Mouse (Mus musculus): ENCODE data around the gene Cd248. TPM values are rescaled to one million over a fixed set of nuclear protein-coding genes. Genes with fewer than 3 reads are reported as not detected.
A peak's percentile ranks its signal among the peaks of the same experiment; 100 is the strongest.

Gene Cd248
- polyA plus RNA-seq, 1 experiment from 2014 or later = 41.1 TPM

GRCm38 (mm10) chr19:5068570-5069234 lies 824 bp downstream of the Cd248 start:
- H3K27me3 ChIP-seq (ENCODE audit: control insufficient read depth, insufficient read depth, low read length) = 0 out of 2 replicates have a peak, but pooled peaks cover 2% of the 10 kb centered on the region
- peaks cover 47% of the 10 kb centered on the region for H3K4me1 ChIP-seq (ENCODE audit: control insufficient read depth, insufficient read depth, low read length)
- peak overlapping the region; percentile 77 for H3K9ac ChIP-seq (ENCODE audit: low read length)
- no peak overlapping the region; the same call in 1 of the 2 replicates for H3K27ac ChIP-seq (replicated peaks; ENCODE audit: low read depth, low read length)
- H3K9me3 ChIP-seq (ENCODE audit: control insufficient read depth, low read length) = no peaks in the 10 kb centered on the region
- 38% methylated on average over 21 of the region's 21 CpGs for whole genome bisulfite sequencing
- ATAC-seq (ENCODE audit: insufficient number of reproducible peaks, low FRiP score, low TSS enrichment, low read depth) = no peak
- no peak for DNase-seq (ENCODE audit: low spot score)
- H3K4me3 ChIP-seq (ENCODE audit: low read depth, low read length) = peak overlapping the region; percentile 57
- peak overlapping the region; percentile 99 for H3K4me2 ChIP-seq (ENCODE audit: low read depth, severe bottlenecking)
- H3K36me3 ChIP-seq (ENCODE audit: control insufficient read depth, insufficient read depth, low read length) = no peaks in the 10 kb centered on the region; the same call in 1 of the 2 replicates

DNA sequence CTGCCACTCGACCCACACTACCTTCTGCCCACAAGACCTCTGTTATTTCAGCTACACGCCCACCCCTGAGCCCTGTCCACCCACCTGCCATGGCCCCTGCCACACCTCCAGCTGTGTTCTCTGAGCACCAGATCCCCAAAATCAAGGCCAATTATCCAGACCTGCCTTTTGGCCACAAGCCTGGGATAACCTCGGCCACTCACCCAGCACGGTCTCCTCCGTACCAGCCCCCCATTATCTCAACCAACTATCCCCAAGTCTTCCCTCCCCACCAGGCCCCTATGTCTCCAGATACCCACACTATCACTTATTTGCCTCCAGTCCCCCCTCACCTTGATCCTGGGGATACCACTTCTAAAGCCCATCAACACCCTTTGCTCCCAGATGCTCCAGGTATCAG lies 1.6 kb downstream of the Cd248 start:
- Histone ChIP-seq H3K4me1 (ENCODE audit: control insufficient read depth, insufficient read depth, low read length) (peaks cover 47% of the 10 kb centered on the region), H3K4me2 (ENCODE audit: low read depth, severe bottlenecking) (peak overlapping the region; percentile 99), H3K36me3 (ENCODE audit: control insufficient read depth, insufficient read depth, low read length) (no peaks in the 10 kb centered on the region; the same call in 1 of the 2 replicates), H3K27me3 (ENCODE audit: control insufficient read depth, insufficient read depth, low read length) (0 out of 2 replicates have a peak, but pooled peaks cover 2% of the 10 kb centered on the region), H3K9ac (ENCODE audit: low read length) (no peak overlapping the region; the same call in 1 of the 2 replicates), H3K9me3 (ENCODE audit: control insufficient read depth, low read length) (no peaks in the 10 kb centered on the region), H3K4me3 (ENCODE audit: low read depth, low read length) (0 out of 2 replicates have a peak overlapping the region, but pooled peaks have one; percentile 0), H3K27ac (replicated peaks; ENCODE audit: low read depth, low read length) (0 out of 2 replicates have a peak overlapping the region, but pooled peaks have one; percentile 98)
- no peak for DNase-seq (ENCODE audit: low spot score)
- 73% methylated on average over 5 of the region's 5 CpGs for WGBS
- no peak for ATAC-seq (ENCODE audit: insufficient number of reproducible peaks, low FRiP score, low TSS enrichment, low read depth)

GRCm38 (mm10) chr19:5069978-5070377 lies 2.1 kb downstream of the Cd248 start:
- Histone ChIP-seq H3K27me3 (ENCODE audit: control insufficient read depth, insufficient read depth, low read length) (0 out of 2 replicates have a peak, but pooled peaks cover 2% of the 10 kb centered on the region), H3K36me3 (ENCODE audit: control insufficient read depth, insufficient read depth, low read length) (no peaks in the 10 kb centered on the region; the same call in 1 of the 2 replicates), H3K27ac (replicated peaks; ENCODE audit: low read depth, low read length) (peak overlapping the region; percentile 98), H3K9me3 (ENCODE audit: control insufficient read depth, low read length) (no peaks in the 10 kb centered on the region), H3K4me1 (ENCODE audit: control insufficient read depth, insufficient read depth, low read length) (peaks cover 44% of the 10 kb centered on the region), H3K9ac (ENCODE audit: low read length) (no peak overlapping the region), H3K4me2 (ENCODE audit: low read depth, severe bottlenecking) (peak overlapping the region; percentile 99), H3K4me3 (ENCODE audit: low read depth, low read length) (peak overlapping the region; percentile 0; the same call in 1 of the 2 replicates)
- ATAC-seq (ENCODE audit: insufficient number of reproducible peaks, low FRiP score, low TSS enrichment, low read depth) (no peak), DNase-seq (ENCODE audit: low spot score) (no peak)
- WGBS = 81% methylated on average over 7 of the region's 7 CpGs

GRCm38 (mm10) chr19:5071077-5071476 lies 3.2 kb downstream of the Cd248 start:
- H3K4me3 ChIP-seq (ENCODE audit: low read depth, low read length) = peak overlapping the region; percentile 37
- ATAC-seq (ENCODE audit: insufficient number of reproducible peaks, low FRiP score, low TSS enrichment, low read depth) (no peak), DNase-seq (ENCODE audit: low spot score) (no peak)
- peak overlapping the region; percentile 99 for H3K4me2 ChIP-seq (ENCODE audit: low read depth, severe bottlenecking)
- 0 out of 2 replicates have a peak, but pooled peaks cover 2% of the 10 kb centered on the region for H3K27me3 ChIP-seq (ENCODE audit: control insufficient read depth, insufficient read depth, low read length)
- peaks cover 44% of the 10 kb centered on the region for H3K4me1 ChIP-seq (ENCODE audit: control insufficient read depth, insufficient read depth, low read length)
- H3K27ac ChIP-seq (replicated peaks; ENCODE audit: low read depth, low read length) = peak overlapping the region; percentile 98
- H3K36me3 ChIP-seq (ENCODE audit: control insufficient read depth, insufficient read depth, low read length) = no peaks in the 10 kb centered on the region; the same call in 1 of the 2 replicates
- H3K9me3 ChIP-seq (ENCODE audit: control insufficient read depth, low read length) = no peaks in the 10 kb centered on the region
- peak overlapping the region; percentile 58 for H3K9ac ChIP-seq (ENCODE audit: low read length)
- 3% methylated on average over 11 of the region's 11 CpGs for WGBS

GRCm38 (mm10) chr19:5071545-5072369 lies 3.9 kb downstream of the Cd248 start:
- H3K4me1 ChIP-seq (ENCODE audit: control insufficient read depth, insufficient read depth, low read length) = peaks cover 44% of the 10 kb centered on the region
- H3K27ac ChIP-seq (replicated peaks; ENCODE audit: low read depth, low read length) = peak overlapping the region; percentile 98
- peak overlapping the region; percentile 99 for H3K4me2 ChIP-seq (ENCODE audit: low read depth, severe bottlenecking)
- ATAC-seq (ENCODE audit: insufficient number of reproducible peaks, low FRiP score, low TSS enrichment, low read depth) = peak; percentile 92
- DNase-seq (ENCODE audit: low spot score) = peak; percentile 96
- H3K9ac ChIP-seq (ENCODE audit: low read length) = peak overlapping the region; percentile 58
- no peaks in the 10 kb centered on the region; the same call in 1 of the 2 replicates for H3K36me3 ChIP-seq (ENCODE audit: control insufficient read depth, insufficient read depth, low read length)
- H3K27me3 ChIP-seq (ENCODE audit: control insufficient read depth, insufficient read depth, low read length) = 0 out of 2 replicates have a peak, but pooled peaks cover 2% of the 10 kb centered on the region
- no peaks in the 10 kb centered on the region for H3K9me3 ChIP-seq (ENCODE audit: control insufficient read depth, low read length)
- under 1% methylated on average over 40 of the region's 40 CpGs for WGBS
- H3K4me3 ChIP-seq (ENCODE audit: low read depth, low read length) = peak overlapping the region; percentile 37

- Histone ChIP-seq H3K4me1 (ENCODE audit: control insufficient read depth, insufficient read depth, low read length) (peaks cover 36% of the 10 kb centered on the region), H3K9me3 (ENCODE audit: control insufficient read depth, low read length) (no peaks in the 10 kb centered on the region), H3K4me3 (ENCODE audit: low read depth, low read length) (peak overlapping the region; percentile 37), H3K36me3 (ENCODE audit: control insufficient read depth, insufficient read depth, low read length) (no peaks in the 10 kb centered on the region; the same call in 1 of the 2 replicates), H3K9ac (ENCODE audit: low read length) (peak overlapping the region; percentile 9; the same call in 1 of the 2 replicates), H3K27me3 (ENCODE audit: control insufficient read depth, insufficient read depth, low read length) (0 out of 2 replicates have a peak, but pooled peaks cover 2% of the 10 kb centered on the region), H3K27ac (replicated peaks; ENCODE audit: low read depth, low read length) (peak overlapping the region; percentile 98), H3K4me2 (ENCODE audit: low read depth, severe bottlenecking) (peak overlapping the region; percentile 99)
- peak; percentile 18 for ATAC-seq (ENCODE audit: insufficient number of reproducible peaks, low FRiP score, low TSS enrichment, low read depth)
- DNase-seq (ENCODE audit: low spot score) = peak; percentile 71
- WGBS = 2% methylated on average over 20 of the region's 20 CpGs
These were observed 4.6 kb downstream of the Cd248 start for GRCm38 (mm10) chr19:5072389-5073019.

DNA sequence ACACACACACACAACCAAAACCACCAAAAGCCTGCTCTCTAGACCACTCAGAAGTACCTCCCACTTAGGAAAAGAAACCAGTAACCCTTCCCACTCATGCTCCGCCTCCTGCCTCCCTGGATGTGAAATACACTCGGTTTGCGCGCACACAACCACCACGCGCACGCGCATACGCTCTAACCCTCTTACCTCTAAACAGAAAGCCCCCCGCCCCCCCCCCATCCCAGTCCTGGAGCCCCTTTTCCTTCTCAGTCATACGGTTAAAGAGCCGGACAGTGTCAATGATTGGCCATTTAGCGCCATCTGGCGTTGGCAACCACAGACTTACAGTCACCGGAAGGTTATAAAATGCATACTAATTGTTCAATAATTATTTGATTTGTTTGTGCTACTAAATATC lies 5.2 kb downstream of the Cd248 start:
- peak overlapping the region; percentile 37 for H3K4me3 ChIP-seq (ENCODE audit: low read depth, low read length)
- peak; percentile 90 for DNase-seq (ENCODE audit: low spot score)
- no peaks in the 10 kb centered on the region for H3K9me3 ChIP-seq (ENCODE audit: control insufficient read depth, low read length)
- ATAC-seq (ENCODE audit: insufficient number of reproducible peaks, low FRiP score, low TSS enrichment, low read depth) = no peak; the same call in 1 of the 2 replicates
- H3K4me1 ChIP-seq (ENCODE audit: control insufficient read depth, insufficient read depth, low read length) = peaks cover 34% of the 10 kb centered on the region
- no peak overlapping the region; the same call in 1 of the 2 replicates for H3K9ac ChIP-seq (ENCODE audit: low read length)
- peak overlapping the region; percentile 99 for H3K4me2 ChIP-seq (ENCODE audit: low read depth, severe bottlenecking)
- no peaks in the 10 kb centered on the region; the same call in 1 of the 2 replicates for H3K36me3 ChIP-seq (ENCODE audit: control insufficient read depth, insufficient read depth, low read length)
- H3K27me3 ChIP-seq (ENCODE audit: control insufficient read depth, insufficient read depth, low read length) = 0 out of 2 replicates have a peak, but pooled peaks cover 2% of the 10 kb centered on the region
- WGBS = under 1% methylated on average over 15 of the region's 15 CpGs
- H3K27ac ChIP-seq (replicated peaks; ENCODE audit: low read depth, low read length) = peak overlapping the region; percentile 98
